Mouse (Mus musculus): ENCODE measurements around the gene Slc43a2. TPM values are rescaled to one million over a fixed set of nuclear protein-coding genes. Genes with fewer than 3 reads are reported as not detected.

Slc43a2 gene
- polyA plus RNA-seq, 1 experiment from 2014 or later, result 17.5 TPM

GRCm38 (mm10) chr11:75512301-75513018 lies 19.0 kb upstream of the Slc43a2 start:
- WGBS, result 79% methylated on average over 9 of the region's 9 CpGs
- Histone ChIP-seq H3K27me3 (no peaks in the 10 kb centered on the region), H3K4me2 (no peak overlapping the region), H3K9ac (peak overlapping the region; percentile 8; the same call in 1 of the 2 replicates), H3K27ac (replicated peaks) (no peak overlapping the region), H3K36me3 (peaks cover 32% of the 10 kb centered on the region), H3K9me3 (no peaks in the 10 kb centered on the region), H3K4me3 (no peak overlapping the region), H3K4me1 (replicated peaks) (peaks cover 23% of the 10 kb centered on the region)
- no peak for ATAC-seq (ENCODE audit: low read depth)

- no peaks in the 10 kb centered on the region for H3K27me3 ChIP-seq
- H3K9me3 ChIP-seq, result no peaks in the 10 kb centered on the region
- H3K27ac ChIP-seq (replicated peaks), result no peak within 1 kb of the TSS
- peak within 1 kb of the TSS; percentile 9; the same call in 1 of the 2 replicates for H3K9ac ChIP-seq
- peak within 1 kb of the TSS; percentile 0; the same call in 1 of the 2 replicates for H3K4me3 ChIP-seq
- peaks cover 23% of the 10 kb centered on the region for H3K36me3 ChIP-seq
- H3K4me1 ChIP-seq (replicated peaks), result peaks cover 23% of the 10 kb centered on the region
- 54% methylated on average over 8 of the region's 8 CpGs for WGBS
- H3K4me2 ChIP-seq, result peak within 1 kb of the TSS; percentile 24
- ATAC-seq (ENCODE audit: low read depth), result no peak
Observed at GRCm38 (mm10) chr11:75513336-75513735, 18.2 kb upstream of the Slc43a2 start, which contains the start of gene Scarf1. Gene Scarf1 (plus strand): TSS chr11:75513540.

- H3K4me2 ChIP-seq, result no peak overlapping the region
- H3K9ac ChIP-seq, result no peak overlapping the region
- peaks cover 8% of the 10 kb centered on the region for H3K36me3 ChIP-seq
- ATAC-seq (ENCODE audit: low read depth), result no peak
- no peaks in the 10 kb centered on the region for H3K9me3 ChIP-seq
- H3K27me3 ChIP-seq, result no peaks in the 10 kb centered on the region
- 92% methylated on average over 25 of the region's 25 CpGs for WGBS
- no peak overlapping the region for H3K4me3 ChIP-seq
- peaks cover 8% of the 10 kb centered on the region for H3K4me1 ChIP-seq (replicated peaks)
- H3K27ac ChIP-seq (replicated peaks), result no peak overlapping the region
Observed at GRCm38 (mm10) chr11:75515186-75515585, 16.3 kb upstream of the Slc43a2 start.

DNA sequence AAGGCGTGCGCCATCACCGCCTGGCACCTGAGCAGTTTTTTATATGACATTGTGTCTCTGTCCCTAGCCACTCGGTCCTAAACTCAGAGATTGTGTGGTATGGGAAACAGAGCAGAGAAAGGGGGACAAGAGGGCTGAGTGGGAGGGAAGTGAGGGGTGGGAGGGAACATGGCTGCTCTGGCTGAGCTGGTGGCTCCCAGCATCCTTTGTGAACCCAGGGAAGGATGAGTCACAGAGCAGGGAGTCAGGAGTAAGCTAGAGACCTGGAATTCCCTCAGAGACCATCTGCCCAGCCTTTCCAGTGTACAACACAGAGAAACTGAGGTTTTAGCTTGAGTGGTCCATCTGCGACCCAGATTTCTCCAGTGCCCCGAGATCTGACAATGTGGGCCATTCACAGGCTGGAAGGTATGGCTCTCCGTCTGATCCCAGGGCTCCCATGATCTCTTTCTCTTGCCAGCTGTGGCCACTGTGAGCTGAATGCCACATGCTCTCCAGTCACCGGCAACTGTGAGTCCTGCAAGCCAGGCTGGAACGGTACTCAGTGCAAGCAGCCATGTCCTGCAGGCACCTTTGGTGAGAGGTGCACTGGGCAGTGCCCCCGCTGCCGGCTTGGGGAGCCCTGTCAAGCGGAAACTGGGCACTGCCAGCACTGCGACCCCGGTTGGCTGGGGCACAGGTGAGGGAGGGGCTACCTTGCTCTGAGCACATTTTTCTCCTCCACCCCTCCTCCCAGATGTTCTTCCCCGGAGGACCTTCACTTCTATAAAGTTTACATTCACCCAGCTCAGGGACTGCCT lies 11.5 kb upstream of the Slc43a2 start:
- Histone ChIP-seq H3K4me2 (no peak overlapping the region), H3K27me3 (no peaks in the 10 kb centered on the region), H3K4me1 (replicated peaks) (no peaks in the 10 kb centered on the region), H3K9me3 (no peaks in the 10 kb centered on the region), H3K9ac (no peak overlapping the region), H3K27ac (replicated peaks) (no peak overlapping the region), H3K4me3 (no peak overlapping the region), H3K36me3 (no peaks in the 10 kb centered on the region)
- 72% methylated on average over 15 of the region's 15 CpGs for WGBS
- no peak for ATAC-seq (ENCODE audit: low read depth)

- no peak overlapping the region for H3K4me2 ChIP-seq
- no peaks in the 10 kb centered on the region for H3K27me3 ChIP-seq
- no peaks in the 10 kb centered on the region for H3K36me3 ChIP-seq
- H3K4me1 ChIP-seq (replicated peaks), result no peaks in the 10 kb centered on the region
- no peak overlapping the region for H3K4me3 ChIP-seq
- no peak for ATAC-seq (ENCODE audit: low read depth)
- H3K9ac ChIP-seq, result no peak overlapping the region
- H3K27ac ChIP-seq (replicated peaks), result no peak overlapping the region
- no peaks in the 10 kb centered on the region for H3K9me3 ChIP-seq
- 80% methylated on average over 4 of the region's 4 CpGs for WGBS
Observed at GRCm38 (mm10) chr11:75521609-75522008, 9.9 kb upstream of the Slc43a2 start.

DNA sequence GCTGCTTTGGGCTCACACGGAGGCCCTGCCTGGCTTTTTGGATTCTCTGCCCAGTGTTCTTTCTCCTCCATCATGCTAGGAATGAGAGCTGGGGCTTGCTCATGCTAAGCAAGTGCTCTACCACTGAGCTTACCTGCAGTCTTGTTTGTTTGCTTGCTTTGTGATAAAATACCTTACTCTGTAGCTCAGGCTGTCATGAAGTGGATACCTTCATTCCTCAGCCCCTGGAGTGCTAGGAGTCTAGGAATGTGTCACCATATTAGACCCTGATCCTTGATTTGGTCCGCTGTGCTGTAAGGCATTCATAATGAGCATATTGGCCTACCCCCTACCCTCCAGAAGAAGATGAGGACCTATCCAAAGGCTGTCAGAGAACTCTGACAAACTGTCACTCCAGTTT lies 8.7 kb upstream of the Slc43a2 start:
- ATAC-seq (ENCODE audit: low read depth), result no peak
- Histone ChIP-seq H3K27me3 (no peaks in the 10 kb centered on the region), H3K36me3 (no peaks in the 10 kb centered on the region), H3K4me1 (replicated peaks) (no peaks in the 10 kb centered on the region), H3K9me3 (no peaks in the 10 kb centered on the region), H3K4me2 (no peak overlapping the region), H3K27ac (replicated peaks) (no peak overlapping the region), H3K9ac (no peak overlapping the region), H3K4me3 (no peak overlapping the region)
- 91% methylated on average over 2 of the region's 2 CpGs for WGBS

- H3K4me2 ChIP-seq, result no peak overlapping the region
- H3K27me3 ChIP-seq, result no peaks in the 10 kb centered on the region
- ATAC-seq (ENCODE audit: low read depth), result no peak
- no peaks in the 10 kb centered on the region for H3K9me3 ChIP-seq
- no peaks in the 10 kb centered on the region; the same call in 1 of the 2 replicates for H3K4me1 ChIP-seq (replicated peaks)
- WGBS, result 84% methylated on average over 15 of the region's 15 CpGs
- H3K27ac ChIP-seq (replicated peaks), result no peak overlapping the region
- H3K9ac ChIP-seq, result no peak overlapping the region
- no peak overlapping the region for H3K4me3 ChIP-seq
- no peaks in the 10 kb centered on the region for H3K36me3 ChIP-seq
Observed at GRCm38 (mm10) chr11:75525531-75526125, 5.9 kb upstream of the Slc43a2 start.

DNA sequence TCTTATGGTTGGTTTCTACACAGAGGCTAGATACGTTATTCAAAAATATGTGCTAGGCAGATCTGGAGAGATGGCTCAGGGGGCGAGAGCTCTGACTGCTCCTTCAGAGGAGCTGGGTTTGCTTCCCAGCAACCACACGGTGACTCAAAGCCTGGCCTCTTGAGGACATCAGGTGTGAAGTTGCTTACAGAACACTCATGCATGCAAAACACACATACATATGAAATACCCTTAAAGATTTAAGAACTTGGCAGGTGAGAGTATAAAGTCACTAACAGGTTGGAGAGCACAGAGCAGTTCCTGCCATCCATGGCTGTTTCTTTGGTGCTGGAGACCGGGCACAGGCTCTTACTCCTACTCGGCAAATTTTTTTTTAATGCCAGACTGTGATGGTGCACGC lies 4.6 kb upstream of the Slc43a2 start:
- Histone ChIP-seq H3K4me3 (no peak overlapping the region), H3K9ac (no peak overlapping the region), H3K4me1 (replicated peaks) (no peaks in the 10 kb centered on the region; the same call in 1 of the 2 replicates), H3K9me3 (no peaks in the 10 kb centered on the region), H3K4me2 (no peak overlapping the region), H3K27ac (replicated peaks) (no peak overlapping the region), H3K36me3 (no peaks in the 10 kb centered on the region), H3K27me3 (no peaks in the 10 kb centered on the region)
- no peak for ATAC-seq (ENCODE audit: low read depth)
- WGBS, result 88% methylated on average over 6 of the region's 6 CpGs

- H3K4me2 ChIP-seq, result no peak overlapping the region
- no peaks in the 10 kb centered on the region for H3K27me3 ChIP-seq
- H3K9me3 ChIP-seq, result no peaks in the 10 kb centered on the region
- H3K36me3 ChIP-seq, result no peaks in the 10 kb centered on the region
- 0 out of 2 replicates have a peak overlapping the region, but pooled peaks have one; percentile 99 for H3K27ac ChIP-seq (replicated peaks)
- no peak overlapping the region for H3K9ac ChIP-seq
- ATAC-seq (ENCODE audit: low read depth), result no peak
- 52% methylated on average over 4 of the region's 4 CpGs for WGBS
- H3K4me1 ChIP-seq (replicated peaks), result peaks cover 21% of the 10 kb centered on the region
- no peak overlapping the region for H3K4me3 ChIP-seq
Observed at GRCm38 (mm10) chr11:75529771-75530170, 1.7 kb upstream of the Slc43a2 start.

DNA sequence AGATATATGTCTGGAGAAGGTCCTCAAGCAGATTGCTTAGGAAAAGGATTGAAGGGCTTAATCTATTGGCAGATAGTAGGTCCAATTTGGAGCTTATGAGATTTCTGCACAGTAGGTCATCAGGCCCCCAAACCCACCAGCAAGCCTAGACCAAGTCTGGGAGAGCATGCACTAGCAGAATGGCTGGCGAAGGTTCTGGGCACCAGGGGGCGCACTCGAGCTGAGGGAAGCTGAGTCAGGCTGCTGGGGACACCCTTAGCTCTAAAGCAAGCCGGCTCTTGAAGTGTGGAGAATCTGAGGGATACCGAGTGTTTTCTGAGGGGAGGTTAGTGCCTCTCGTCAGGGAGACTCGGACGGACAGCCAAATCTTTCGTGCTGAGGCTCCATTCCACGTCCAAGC lies 1.2 kb upstream of the Slc43a2 start:
- ATAC-seq (ENCODE audit: low read depth), result peak; percentile 14; the same call in 1 of the 2 replicates

DNA sequence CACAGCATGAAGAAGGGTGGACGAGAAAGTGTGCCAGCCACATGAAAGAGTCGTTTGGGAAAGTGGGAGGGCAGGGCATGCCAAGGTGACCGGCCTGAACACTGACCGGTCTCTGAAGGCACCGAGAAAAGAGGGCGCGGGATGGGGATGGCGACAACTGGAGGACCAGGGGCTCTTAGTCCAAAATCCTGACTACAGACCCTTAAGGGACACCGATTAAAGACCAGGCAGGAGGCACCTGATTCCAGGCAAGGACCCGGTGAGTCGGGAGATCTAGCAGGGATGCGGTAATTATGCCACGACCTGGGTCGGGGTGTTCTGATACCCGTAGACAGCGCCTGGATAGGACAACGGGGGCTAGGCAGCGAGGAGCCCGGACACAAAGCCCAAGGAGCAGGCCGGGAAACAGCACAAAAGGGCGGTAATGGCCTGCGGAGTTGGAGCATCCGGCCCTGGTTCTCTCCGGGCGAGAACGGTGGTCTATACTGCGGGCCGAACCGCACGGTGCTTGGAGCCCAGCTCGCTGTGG lies 585 bp upstream of the Slc43a2 start:
- H3K27me3 ChIP-seq, result no peaks in the 10 kb centered on the region
- H3K36me3 ChIP-seq, result no peaks in the 10 kb centered on the region
- ATAC-seq (ENCODE audit: low read depth), result peak; percentile 21
- peak overlapping the region; percentile 99 for H3K27ac ChIP-seq (replicated peaks)
- H3K4me3 ChIP-seq, result peak overlapping the region; percentile 71
- peaks cover 33% of the 10 kb centered on the region for H3K4me1 ChIP-seq (replicated peaks)
- H3K9ac ChIP-seq, result peak overlapping the region; percentile 97
- peak overlapping the region; percentile 97 for H3K4me2 ChIP-seq
- WGBS, result under 1% methylated on average over 31 of the region's 31 CpGs
- H3K9me3 ChIP-seq, result no peaks in the 10 kb centered on the region

More for the DNA sequence above, 1.2 kb upstream of the Slc43a2 start:
- Histone ChIP-seq H3K4me1 (replicated peaks) (peaks cover 27% of the 10 kb centered on the region), H3K27ac (replicated peaks) (peak overlapping the region; percentile 99), H3K36me3 (no peaks in the 10 kb centered on the region), H3K9ac (peak overlapping the region; percentile 97), H3K4me3 (peak overlapping the region; percentile 71), H3K4me2 (peak overlapping the region; percentile 97), H3K9me3 (no peaks in the 10 kb centered on the region), H3K27me3 (no peaks in the 10 kb centered on the region)
- 0% methylated on average over 10 of the region's 10 CpGs for WGBS

All from neural tube, embryonic 13.5 days (tissue).